Mouse (Mus musculus): ENCODE measurements around the gene Agpat1. TPM values are rescaled to one million over a fixed set of nuclear protein-coding genes. Genes with fewer than 3 reads are reported as not detected.

The Agpat1 gene
- total and polyA plus RNA-seq, 3 experiments, result 11.2 to 47.4 (median 44.4) TPM

DNA sequence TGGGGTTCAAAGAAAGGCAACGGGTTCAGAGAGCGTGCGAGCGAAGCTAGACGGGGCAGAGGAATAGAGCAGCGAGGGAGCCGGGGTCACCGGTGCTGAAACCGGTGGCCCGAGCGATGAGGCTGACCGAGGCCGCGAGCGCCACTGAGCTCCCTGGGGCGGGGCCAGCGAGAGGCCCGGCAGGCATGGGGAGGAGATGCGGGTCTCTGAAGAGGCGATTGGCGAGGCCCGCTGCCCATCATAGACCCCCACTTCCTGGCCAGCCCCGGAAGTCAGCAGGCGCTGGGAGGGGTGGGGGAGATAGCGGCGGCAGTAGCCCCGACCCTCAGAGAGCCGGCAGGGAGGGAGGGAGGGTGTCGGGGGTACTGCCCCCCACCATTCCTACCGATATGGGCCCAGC lies 1.5 kb downstream of the Agpat1 start (continued):
- TF ChIP-seq MAFK (IDR thresholded peaks at IDR 0.05; ENCODE audit: insufficient replicate concordance, low read length), result no peak
- no peak for TF ChIP-seq USF2 (conservative IDR thresholded peaks at IDR 0.05; ENCODE audit: low read depth, low read length)
- peak; percentile 87 for TF ChIP-seq ZMIZ1 (IDR thresholded peaks at IDR 0.05; ENCODE audit: low read depth, low read length)
- peak; percentile 56; the same call in 1 of the 2 replicates for TF ChIP-seq MAX (IDR thresholded peaks at IDR 0.05; ENCODE audit: low read length)
- peak; percentile 65; the same call in 1 of the 2 replicates for TF ChIP-seq KAT2A (IDR thresholded peaks at IDR 0.05; ENCODE audit: insufficient replicate concordance, low read length)
- TF ChIP-seq ETS1 (conservative IDR thresholded peaks at IDR 0.05; ENCODE audit: low read depth, low read length), result no peak
- TF ChIP-seq SMC3 (IDR thresholded peaks at IDR 0.05; ENCODE audit: low read depth, low read length), result no peak

DNA sequence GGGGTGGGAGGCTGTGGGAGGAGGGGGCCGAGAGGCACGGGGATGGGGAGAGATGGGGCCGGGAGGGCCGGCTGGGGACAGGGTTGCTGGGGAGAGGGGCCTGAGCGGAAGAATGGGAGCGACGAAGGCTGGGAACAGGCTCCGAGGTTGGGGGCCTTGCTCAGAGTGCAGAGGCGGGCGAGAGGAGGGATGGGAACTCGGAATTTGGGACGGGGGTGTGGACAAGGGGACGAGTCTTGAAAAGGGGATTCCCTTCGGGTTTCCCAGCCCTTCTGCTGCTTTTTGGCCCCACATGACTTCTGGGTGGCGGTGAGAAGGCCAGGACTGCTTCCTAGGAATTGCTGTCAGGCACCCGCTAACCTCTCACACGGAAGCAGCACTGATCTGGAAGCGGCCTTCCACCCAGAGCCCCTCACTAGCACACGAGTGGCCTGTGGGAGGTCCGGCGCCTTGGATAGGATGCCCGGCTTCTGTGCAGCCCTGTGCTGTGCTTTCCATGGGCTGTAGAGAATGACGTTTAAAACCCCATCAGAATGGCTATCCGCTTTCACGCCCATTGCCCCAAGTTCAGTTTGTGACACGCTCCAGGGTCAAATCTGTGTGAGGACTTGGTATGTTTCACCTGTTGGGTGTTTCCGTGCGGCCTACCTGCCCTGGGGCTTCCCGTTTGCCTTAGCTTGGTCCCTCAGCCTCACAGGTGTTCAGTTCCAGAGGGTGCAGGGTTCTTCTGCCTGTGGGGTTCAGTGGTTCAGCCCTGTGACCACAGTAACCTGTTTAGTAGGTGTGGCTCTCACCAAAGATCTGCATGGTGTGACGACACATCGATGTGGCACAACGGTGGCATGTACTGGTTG lies 2.4 kb downstream of the Agpat1 start:
- in situ Hi-C loops (cut with MboI; ENCODE audit: low pct_ligation_motif_present, low pct_unique_long_range_greater_than_20kb, low sequenced_read_pairs) (no loop called here), dilution Hi-C loops (cut with MboI; ENCODE audit: extremely low pct_ligation_motif_present, extremely low pct_unique_long_range_greater_than_20kb, low sequenced_read_pairs) (no loop called here)
- Histone ChIP-seq H3K4me2 (ENCODE audit: insufficient read depth, low read depth, poor library complexity, severe bottlenecking) (peak overlapping the region; percentile 71), H3K27me3 (replicated peaks) (no peaks in the 10 kb centered on the region), H3K36me3 (replicated peaks in 1 of 2; ENCODE audit: control insufficient read depth in 1 of 2, insufficient read depth in 1 of 2, low read length in 1 of 2) (peaks cover 19 to 48% of the 10 kb centered on the region in 2 experiments), H3K4me1 (ENCODE audit: control insufficient read depth in 1 of 2, insufficient read depth in 2 of 2) (peaks cover 12 to 39% of the 10 kb centered on the region in 2 experiments), H3K27ac (ENCODE audit: insufficient read depth, low read depth) (peak overlapping the region; percentile 66), H3K79me2 (replicated peaks; ENCODE audit: control insufficient read depth, extremely low read depth, insufficient read depth, poor library complexity, severe bottlenecking) (peaks cover 12% of the 10 kb centered on the region), H3K9me3 (replicated peaks; ENCODE audit: low read length) (no peaks in the 10 kb centered on the region), H3K4me3 (replicated peaks in 1 of 3; ENCODE audit: low read depth in 2 of 3, low read length in 2 of 3, poor library complexity in 1 of 3) (peak overlapping the region; percentile 63 to 97 (median 82)), H3K9ac (ENCODE audit: insufficient read depth, low read depth) (peak overlapping the region; percentile 97)
- DNase-seq (ENCODE audit: extremely low read depth), result peak; percentile 20
- no peak for TF ChIP-seq RAD21 (IDR thresholded peaks at IDR 0.05; ENCODE audit: low read depth, low read length)
- no peak for TF ChIP-seq ZKSCAN1 (IDR thresholded peaks at IDR 0.05; ENCODE audit: borderline replicate concordance, low read depth, low read length)
- TF ChIP-seq MXI1 (IDR thresholded peaks at IDR 0.05; ENCODE audit: low read depth, low read length), result 0 out of 2 replicates have a peak, but pooled peaks have one; percentile 5

- Histone ChIP-seq H3K4me2 (ENCODE audit: insufficient read depth, low read depth, poor library complexity, severe bottlenecking) (no peak overlapping the region), H3K79me2 (replicated peaks; ENCODE audit: control insufficient read depth, extremely low read depth, insufficient read depth, poor library complexity, severe bottlenecking) (peaks cover 5% of the 10 kb centered on the region), H3K9me3 (replicated peaks; ENCODE audit: low read length) (no peaks in the 10 kb centered on the region), H3K4me1 (ENCODE audit: control insufficient read depth in 1 of 2, insufficient read depth in 2 of 2) (peaks cover 9 to 26% of the 10 kb centered on the region in 2 experiments), H3K27me3 (replicated peaks) (no peaks in the 10 kb centered on the region), H3K36me3 (replicated peaks in 1 of 2; ENCODE audit: control insufficient read depth in 1 of 2, insufficient read depth in 1 of 2, low read length in 1 of 2) (peaks cover 29 to 54% of the 10 kb centered on the region in 2 experiments), H3K9ac (ENCODE audit: insufficient read depth, low read depth) (no peak overlapping the region), H3K27ac (ENCODE audit: insufficient read depth, low read depth) (no peak overlapping the region), H3K4me3 (replicated peaks in 1 of 3; ENCODE audit: low read depth in 2 of 3, low read length in 2 of 3, poor library complexity in 1 of 3) (no peak overlapping the region)
- in situ Hi-C loops (cut with MboI; ENCODE audit: low pct_ligation_motif_present, low pct_unique_long_range_greater_than_20kb, low sequenced_read_pairs) (no loop called here), dilution Hi-C loops (cut with MboI; ENCODE audit: extremely low pct_ligation_motif_present, extremely low pct_unique_long_range_greater_than_20kb, low sequenced_read_pairs) (no loop called here)
- no peak for TF ChIP-seq RAD21 (IDR thresholded peaks at IDR 0.05; ENCODE audit: low read depth, low read length)
- TF ChIP-seq CHD2 (IDR thresholded peaks at IDR 0.05; ENCODE audit: low read length), result no peak
- no peak for TF ChIP-seq E2F4 (IDR thresholded peaks at IDR 0.05; ENCODE audit: insufficient replicate concordance, low read depth, low read length)
- no peak for TF ChIP-seq IRF4 (IDR thresholded peaks at IDR 0.05; ENCODE audit: low read depth, low read length)
- no peak for TF ChIP-seq MYC (IDR thresholded peaks at IDR 0.05; ENCODE audit: low read depth, low read length)
- no peak for TF ChIP-seq SMC3 (IDR thresholded peaks at IDR 0.05; ENCODE audit: low read depth, low read length)
- no peak for TF ChIP-seq UBTF (IDR thresholded peaks at IDR 0.05; ENCODE audit: low read depth, low read length)
- no peak for TF ChIP-seq PAX5 (IDR thresholded peaks at IDR 0.05; ENCODE audit: low read length)
- DNase-seq (ENCODE audit: extremely low read depth), result no peak
Observed at GRCm38 (mm10) chr17:34607997-34608396, 3.9 kb downstream of the Agpat1 start.
